Comparison of ENCODE assay signal across 1 mouse cellular context in genomic region chr4:62495946-62496345, GRCm38 (mm10).
TF ChIP-seq lines count a peak whose summit lies in the region.

No protein-coding gene starts in this region.

TF ChIP-seq in MEL, 35 proteins besides CTCF, POLR2A, EP300 and RAD21:
- TF ChIP-seq CHD1 (IDR thresholded peaks at IDR 0.05; ENCODE audit: low read depth, low read length) (no peak), NRF1 (IDR thresholded peaks at IDR 0.05; ENCODE audit: insufficient read depth, low read depth, low read length, poor library complexity, severe bottlenecking) (no peak), KAT2A (conservative IDR thresholded peaks at IDR 0.05; ENCODE audit: low read depth, low read length) (no peak), MAFK (IDR thresholded peaks at IDR 0.05; ENCODE audit: borderline replicate concordance, low read depth, low read length) (no peak), MEF2A (IDR thresholded peaks at IDR 0.05; ENCODE audit: extremely low read depth, insufficient replicate concordance, low read depth, low read length, poor library complexity, severe bottlenecking) (no peak), ZKSCAN1 (IDR thresholded peaks at IDR 0.05; ENCODE audit: low read depth, low read length) (no peak), GABPA (IDR thresholded peaks at IDR 0.05; ENCODE audit: low read depth, low read length) (no peak), USF2 (IDR thresholded peaks at IDR 0.05; ENCODE audit: borderline replicate concordance in 1 of 2, insufficient read depth in 1 of 2, low read depth in 1 of 2, low read length in 2 of 2) (no peak), TCF12 (IDR thresholded peaks at IDR 0.05; ENCODE audit: low read depth, low read length) (no peak), SIN3A (IDR thresholded peaks at IDR 0.05; ENCODE audit: low read length) (no peak), POLR2AphosphoS2 (IDR thresholded peaks at IDR 0.05; ENCODE audit: low read length) (no peak), ZC3H11A (IDR thresholded peaks at IDR 0.05; ENCODE audit: low read depth, low read length) (no peak), USF1 (IDR thresholded peaks at IDR 0.05; ENCODE audit: low read depth, low read length) (no peak), MXI1 (IDR thresholded peaks at IDR 0.05; ENCODE audit: low read depth, low read length) (no peak), GATA1 (IDR thresholded peaks at IDR 0.05; ENCODE audit: low read depth, low read length) (no peak)
